Mouse (Mus musculus) E14TG2a.4 (cell line): Measurements from ENCODE around the gene Otub2.
"Not testable (repeated sequence)": the region's sequence is repeated elsewhere in the genome, so short reads cannot be mapped to it uniquely, and the experiment has no call there.

Source experiments
- H3K27me3 ChIP-seq: 2 replicates; pipeline ENCODE4 v1.6.1; 2014; ENCODE audit warnings: low read length, control low read depth; ENCODE audit not compliant: insufficient read depth
- H3K36me3 ChIP-seq: 2 replicates; pipeline ENCODE4 v1.6.1; 2014; ENCODE audit warnings: low read length, control low read depth; ENCODE audit not compliant: insufficient read depth
- H3K4me1 ChIP-seq: replicated peaks from 2 replicates; pipeline ENCODE4 v1.6.1; 2014; ENCODE audit warnings: low read depth, low read length, control low read depth
- H3K4me3 ChIP-seq: replicated peaks from 2 replicates; pipeline ENCODE4 v1.5.1; 2014; ENCODE audit warnings: mild to moderate bottlenecking, low read length
- H3K9me3 ChIP-seq: 2 replicates; pipeline ENCODE4 v1.6.1; 2014; ENCODE audit warnings: low read length, control low read depth
- CTCF ChIP-seq: conservative IDR thresholded peaks from 2 replicates; pipeline ENCODE4 v1.5.1; 2014; ENCODE audit warnings: low read length
- NANOG ChIP-seq: IDR thresholded peaks from 2 replicates; pipeline ENCODE4 v1.6.1; 2014; ENCODE audit warnings: borderline replicate concordance, low read length, mixed read lengths
- POU5F1 ChIP-seq: IDR thresholded peaks from 2 replicates; pipeline ENCODE4 v1.6.1; 2014; ENCODE audit warnings: low read length, borderline replicate concordance

Otub2 gene

GRCm38 (mm10) chr12:103425016-103425728 is 36.7 kb downstream of the Otub2 start:
- no peak for TF ChIP-seq NANOG
- no peak for TF ChIP-seq CTCF
- no peak for TF ChIP-seq POU5F1
- peaks cover 43% of the 10 kb centered on the region for H3K4me1 ChIP-seq
- no peaks in the 10 kb centered on the region for H3K27me3 ChIP-seq
- peak overlapping the region; percentile 96 for H3K4me3 ChIP-seq
- H3K36me3 ChIP-seq = peaks cover 38% of the 10 kb centered on the region
- H3K9me3 ChIP-seq = no peaks in the 10 kb centered on the region

- TF ChIP-seq POU5F1 (no peak), NANOG (no peak), CTCF (peak; percentile 25)
- Histone ChIP-seq H3K36me3 (peaks cover 34% of the 10 kb centered on the region), H3K4me1 (peaks cover 38% of the 10 kb centered on the region), H3K4me3 (peak within 1 kb of the TSS; percentile 96), H3K9me3 (no peaks in the 10 kb centered on the region), H3K27me3 (no peaks in the 10 kb centered on the region)
Observed at GRCm38 (mm10) chr12:103425729-103426470, 37.4 kb downstream of the Otub2 start, which contains the start of gene Ddx24. Ddx24 (minus strand) TSS chr12:103425830.

- Histone ChIP-seq H3K27me3 (no peaks in the 10 kb centered on the region), H3K4me3 (no peak overlapping the region), H3K36me3 (peaks cover 26% of the 10 kb centered on the region), H3K9me3 (no peaks in the 10 kb centered on the region), H3K4me1 (peaks cover 30% of the 10 kb centered on the region)
- TF ChIP-seq NANOG = no peak
- peak; percentile 23 for TF ChIP-seq CTCF
- no peak for TF ChIP-seq POU5F1
Observed at GRCm38 (mm10) chr12:103426710-103427109, 38.2 kb downstream of the Otub2 start.

- no peak for TF ChIP-seq NANOG
- no peak for TF ChIP-seq CTCF
- TF ChIP-seq POU5F1 = no peak
- no peaks in the 10 kb centered on the region for H3K9me3 ChIP-seq
- H3K4me1 ChIP-seq = no peaks in the 10 kb centered on the region
- no peak overlapping the region for H3K4me3 ChIP-seq
- H3K36me3 ChIP-seq = no peaks in the 10 kb centered on the region
- no peaks in the 10 kb centered on the region for H3K27me3 ChIP-seq
Observed at GRCm38 (mm10) chr12:103433430-103433829, 44.9 kb downstream of the Otub2 start.

GRCm38 (mm10) chr12:103433986-103434731 is 45.7 kb downstream of the Otub2 start, which contains the start of gene Ifi27:
Ifi27 (plus strand) TSS chr12:103434211.
- Histone ChIP-seq H3K4me1 (no peaks in the 10 kb centered on the region), H3K9me3 (no peaks in the 10 kb centered on the region), H3K27me3 (no peaks in the 10 kb centered on the region), H3K4me3 (no peak within 1 kb of the TSS), H3K36me3 (no peaks in the 10 kb centered on the region)
- TF ChIP-seq CTCF = no peak
- TF ChIP-seq POU5F1 = no peak
- no peak for TF ChIP-seq NANOG

DNA sequence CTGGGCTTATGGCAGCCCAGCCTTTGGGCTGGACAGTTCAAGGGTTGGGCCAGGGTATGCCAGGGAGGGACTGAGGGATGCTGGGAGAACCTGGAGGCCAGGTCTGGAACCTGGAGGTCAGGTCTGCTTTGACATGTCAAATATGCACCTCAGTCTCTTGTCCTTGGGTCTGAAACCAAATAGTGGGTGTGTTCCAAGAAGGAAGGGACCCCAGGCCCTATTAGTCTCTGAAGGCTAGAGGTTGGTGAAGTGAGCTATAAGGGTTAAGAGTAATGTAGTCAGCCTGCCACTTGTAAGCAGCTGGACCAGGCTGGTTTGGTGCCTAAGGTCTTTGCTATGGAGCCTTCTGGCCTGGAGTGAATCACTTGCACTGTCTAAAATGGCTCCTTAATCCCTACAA is 46.4 kb downstream of the Otub2 start:
- H3K27me3 ChIP-seq = no peaks in the 10 kb centered on the region
- no peaks in the 10 kb centered on the region for H3K36me3 ChIP-seq
- TF ChIP-seq POU5F1 (no peak), NANOG (no peak), CTCF (no peak)
- no peaks in the 10 kb centered on the region for H3K4me1 ChIP-seq
- H3K9me3 ChIP-seq = no peaks in the 10 kb centered on the region
- H3K4me3 ChIP-seq = no peak overlapping the region

GRCm38 (mm10) chr12:103437601-103438000 is 49.1 kb downstream of the Otub2 start:
- Histone ChIP-seq H3K4me3 (no peak overlapping the region), H3K27me3 (no peaks in the 10 kb centered on the region), H3K9me3 (no peaks in the 10 kb centered on the region), H3K4me1 (no peaks in the 10 kb centered on the region), H3K36me3 (no peaks in the 10 kb centered on the region)
- TF ChIP-seq POU5F1 (no peak), CTCF (no peak), NANOG (no peak)

GRCm38 (mm10) chr12:103443524-103443923 is 55.0 kb downstream of the Otub2 start, which contains the start of gene Ifi27l2a:
Ifi27l2a (minus strand) TSS chr12:103443680.
- no peak for TF ChIP-seq CTCF
- TF ChIP-seq POU5F1 = no peak
- no peak for TF ChIP-seq NANOG
- no peak within 1 kb of the TSS for H3K4me3 ChIP-seq

DNA sequence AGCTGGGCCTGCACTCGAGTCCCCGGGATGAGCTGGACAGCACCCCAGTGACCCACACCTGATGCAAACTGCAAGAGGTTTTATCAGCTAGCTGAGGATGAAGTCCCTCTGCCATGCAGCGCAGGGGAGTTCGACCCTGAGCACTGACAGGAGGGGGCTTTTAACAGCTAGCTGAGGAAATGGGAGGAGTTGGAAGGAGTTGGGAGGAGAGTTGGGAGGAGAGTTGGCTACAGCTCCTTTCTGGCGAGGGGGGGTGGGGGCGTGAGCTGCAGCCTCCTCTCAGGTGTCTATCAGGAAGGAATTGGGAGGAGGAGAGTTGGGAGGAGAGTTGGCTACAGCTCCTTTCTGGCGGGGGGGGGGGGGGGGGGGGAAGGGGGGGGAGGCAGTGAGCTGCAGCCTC is 55.8 kb downstream of the Otub2 start:
- not testable (repeated sequence) for H3K4me3 ChIP-seq, H3K9me3 ChIP-seq, H3K4me1 ChIP-seq, H3K27me3 ChIP-seq, H3K36me3 ChIP-seq

More at GRCm38 (mm10) chr12:103443524-103443923, 55.0 kb downstream of the Otub2 start, which contains the start of gene Ifi27l2a:
- H3K4me1 ChIP-seq = no peaks in the 10 kb centered on the region
- no peaks in the 10 kb centered on the region for H3K9me3 ChIP-seq
- H3K27me3 ChIP-seq = no peaks in the 10 kb centered on the region; the same call in 1 of the 2 replicates
- no peaks in the 10 kb centered on the region for H3K36me3 ChIP-seq
